Comparison of ENCODE assay signal across 8 mouse cellular contexts in the genomic region with DNA sequence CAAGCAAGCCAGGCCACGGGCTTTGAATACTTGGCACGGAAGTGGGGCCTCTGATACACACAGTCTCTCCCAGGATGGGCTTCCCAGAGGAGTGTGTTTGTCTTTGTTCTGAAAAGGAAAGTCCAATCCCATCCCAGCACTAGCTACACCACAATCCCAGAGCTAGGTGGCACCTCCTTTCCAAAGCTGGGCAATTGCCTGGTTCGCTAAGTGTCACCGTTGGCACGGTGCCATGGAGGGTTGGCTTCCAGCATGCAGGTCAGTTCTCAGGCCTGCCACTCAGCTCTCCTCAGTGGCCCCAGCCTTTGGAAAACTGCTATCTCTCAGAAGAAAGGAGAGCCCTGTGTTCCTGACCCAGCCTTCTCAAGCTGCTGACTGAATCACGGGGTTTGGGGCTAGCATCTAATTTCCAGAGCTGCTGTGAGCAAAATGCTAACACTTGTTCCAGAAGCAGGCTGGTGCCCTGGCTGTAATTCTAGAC. TPM values are rescaled to one million over a fixed set of nuclear protein-coding genes. Genes with fewer than 3 reads are reported as not detected.
A peak's percentile ranks its signal among the peaks of the same experiment; 100 is the strongest.
DNase-seq lines count a peak whose midpoint lies in the region; ATAC-seq lines count a peak whose summit lies in the region.

No protein-coding gene starts in this region.

- DNase-seq in liver: peak; percentile 23
- peak; percentile 86 for DNase-seq in kidney, postnatal 10 days
- DNase-seq in ovary, postnatal 10 days (ENCODE audit: low spot score): peak; percentile 15
- peak; percentile 47 to 67 for DNase-seq in urinary bladder, postnatal 4 days (ENCODE audit: low spot score in 2 of 2)

- no peak overlapping the region for H3K9ac ChIP-seq in liver, embryonic 12.5 days
- no peak overlapping the region for H3K9ac ChIP-seq in forebrain, embryonic 12.5 days
- H3K9ac ChIP-seq in heart, embryonic 14.5 days (ENCODE audit: low read length): peak overlapping the region; percentile 47; the same call in 1 of the 2 replicates
- H3K9ac ChIP-seq in liver, embryonic 15.5 days: no peak overlapping the region

- H3K36me3 ChIP-seq in liver, embryonic 12.5 days: no peaks in the 10 kb centered on the region
- H3K36me3 ChIP-seq in forebrain, embryonic 12.5 days (replicated peaks): no peaks in the 10 kb centered on the region
- no peaks in the 10 kb centered on the region for H3K36me3 ChIP-seq in heart, embryonic 14.5 days (ENCODE audit: control insufficient read depth, insufficient read depth, low read length)
- H3K36me3 ChIP-seq in liver, embryonic 15.5 days (replicated peaks): no peaks in the 10 kb centered on the region

- no peak overlapping the region for H3K4me3 ChIP-seq in liver, embryonic 12.5 days
- H3K4me3 ChIP-seq in forebrain, embryonic 12.5 days (replicated peaks): no peak overlapping the region
- H3K4me3 ChIP-seq in heart, embryonic 14.5 days (ENCODE audit: control insufficient read depth in 1 of 2, insufficient read depth in 1 of 2, low read depth in 1 of 2, low read length in 2 of 2): no peak overlapping the region
- no peak overlapping the region for H3K4me3 ChIP-seq in liver, embryonic 15.5 days (replicated peaks)

- peaks cover 39% of the 10 kb centered on the region for H3K27me3 ChIP-seq in liver, embryonic 12.5 days (replicated peaks)
- no peaks in the 10 kb centered on the region for H3K27me3 ChIP-seq in forebrain, embryonic 12.5 days
- H3K27me3 ChIP-seq in heart, embryonic 14.5 days (ENCODE audit: control insufficient read depth, insufficient read depth, low read length): no peaks in the 10 kb centered on the region
- peaks cover 35% of the 10 kb centered on the region for H3K27me3 ChIP-seq in liver, embryonic 15.5 days

- WGBS in liver, embryonic 12.5 days (ENCODE audit: insufficient replicate concordance): 82% methylated on average over 6 of the region's 6 CpGs
- 65% methylated on average over 6 of the region's 6 CpGs for WGBS in forebrain, embryonic 12.5 days
- 26% methylated on average over 6 of the region's 6 CpGs for WGBS in heart, embryonic 14.5 days
- whole genome bisulfite sequencing in liver, embryonic 15.5 days (ENCODE audit: insufficient replicate concordance): 70% methylated on average over 6 of the region's 6 CpGs

- no peak overlapping the region for H3K4me2 ChIP-seq in liver, embryonic 12.5 days
- no peak overlapping the region for H3K4me2 ChIP-seq in forebrain, embryonic 12.5 days
- peak overlapping the region; percentile 35 for H3K4me2 ChIP-seq in heart, embryonic 14.5 days (ENCODE audit: low read length)
- H3K4me2 ChIP-seq in liver, embryonic 15.5 days: no peak overlapping the region

- H3K27ac ChIP-seq in liver, embryonic 12.5 days: no peak overlapping the region
- H3K27ac ChIP-seq in forebrain, embryonic 12.5 days: peak overlapping the region; percentile 56; the same call in 1 of the 2 replicates
- H3K27ac ChIP-seq in heart, embryonic 14.5 days (replicated peaks in 1 of 2; ENCODE audit: control insufficient read depth in 1 of 2, insufficient read depth in 1 of 2, low read depth in 2 of 2, low read length in 2 of 2): peak overlapping the region; percentile 68 to 82
- peak overlapping the region; percentile 45; the same call in 1 of the 2 replicates for H3K27ac ChIP-seq in liver, embryonic 15.5 days (replicated peaks)

- no peaks in the 10 kb centered on the region for H3K9me3 ChIP-seq in liver, embryonic 12.5 days (replicated peaks)
- no peaks in the 10 kb centered on the region for H3K9me3 ChIP-seq in forebrain, embryonic 12.5 days
- H3K9me3 ChIP-seq in heart, embryonic 14.5 days (ENCODE audit: control insufficient read depth, low read length): no peaks in the 10 kb centered on the region
- H3K9me3 ChIP-seq in liver, embryonic 15.5 days (replicated peaks): no peaks in the 10 kb centered on the region

- peaks cover 10% of the 10 kb centered on the region; the same call in 1 of the 2 replicates for H3K4me1 ChIP-seq in liver, embryonic 12.5 days
- peaks cover 20% of the 10 kb centered on the region for H3K4me1 ChIP-seq in forebrain, embryonic 12.5 days
- H3K4me1 ChIP-seq in heart, embryonic 14.5 days (ENCODE audit: control insufficient read depth in 2 of 2, insufficient read depth in 2 of 2, low read length in 2 of 2): peaks cover 26 to 34% of the 10 kb centered on the region in 2 experiments
- H3K4me1 ChIP-seq in liver, embryonic 15.5 days (replicated peaks): peaks cover 4% of the 10 kb centered on the region; the same call in 1 of the 2 replicates

- ATAC-seq in liver, embryonic 12.5 days: no peak
- peak; percentile 76; the same call in 1 of the 2 replicates for ATAC-seq in forebrain, embryonic 12.5 days (ENCODE audit: low FRiP score)
- peak; percentile 73 for ATAC-seq in heart, embryonic 14.5 days (ENCODE audit: insufficient number of reproducible peaks, insufficient read depth, low FRiP score, low read depth)
- no peak for ATAC-seq in liver, embryonic 15.5 days (ENCODE audit: insufficient read depth)

RNA-seq across cellular contexts. Expression of gene Bod1, which starts 42.0 kb away (rescaled TPM):
- 22.3 and 24.2 TPM in 2 replicates for polyA plus RNA-seq in liver, embryonic 12.5 days (2016; fragmentation: Nextera tagmentation; extraction: Ambion mirVana)
- 152 and 162 TPM in 2 replicates for polyA plus RNA-seq in forebrain, embryonic 12.5 days (2016; fragmentation: Nextera tagmentation; extraction: Ambion mirVana)
- 87.6 and 98.4 TPM in 2 replicates for polyA plus RNA-seq in heart, embryonic 14.5 days (2014; fragmentation: Nextera tagmentation; extraction: Ambion mirVana)
- polyA plus RNA-seq in liver, embryonic 15.5 days (2015; fragmentation: Nextera tagmentation; extraction: Ambion mirVana): 11.8 and 13.1 TPM in 2 replicates

Comparison
In these comparisons a context has a peak if more than half of its experiments do, and no peak if none do; other contexts are left out.
1. DNase-seq: peak in every context shown above with its lines; median percentile 86 in kidney, postnatal 10 days; 57 in urinary bladder, postnatal 4 days; 23 in liver; 15 in ovary, postnatal 10 days.
2. ATAC-seq: peak in forebrain, embryonic 12.5 days (single experiment) and heart, embryonic 14.5 days (single experiment); none in liver, embryonic 12.5 days (single experiment) and liver, embryonic 15.5 days (single experiment).